Mouse (Mus musculus): ENCODE measurements around the gene Golga5. TPM values are rescaled to one million over a fixed set of nuclear protein-coding genes. Genes with fewer than 3 reads are reported as not detected.

Golga5 gene
- polyA plus RNA-seq, 1 experiment from 2014 or later, result 36.8 TPM

DNA sequence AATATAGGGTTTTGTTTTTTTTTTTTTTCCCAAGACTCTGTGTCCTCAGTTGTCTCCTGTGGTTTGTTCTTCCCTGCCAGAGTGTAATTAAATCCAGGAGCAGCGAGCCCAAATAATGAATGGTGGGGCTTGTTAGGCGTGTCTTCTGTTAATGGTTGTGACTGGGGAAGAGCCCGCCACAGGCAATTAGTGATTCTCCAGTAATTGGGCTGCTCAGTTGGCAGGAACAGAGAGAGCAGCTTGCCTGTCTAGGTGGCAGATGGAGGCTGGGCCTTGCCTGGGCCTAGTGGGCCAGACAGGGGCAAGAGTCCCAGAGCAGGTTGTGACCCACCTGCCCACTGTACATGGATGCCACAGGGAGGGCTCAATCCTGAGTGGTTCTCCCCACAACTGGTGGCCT, 42.4 kb downstream of the Golga5 start:
- Histone ChIP-seq H3K27ac (replicated peaks; ENCODE audit: low read depth, low read length) (no peak overlapping the region), H3K4me1 (ENCODE audit: control insufficient read depth, insufficient read depth, low read length) (peaks cover 6% of the 10 kb centered on the region; the same call in 1 of the 2 replicates), H3K36me3 (ENCODE audit: control insufficient read depth, insufficient read depth, low read length) (no peaks in the 10 kb centered on the region), H3K9me3 (ENCODE audit: control insufficient read depth, low read length) (no peaks in the 10 kb centered on the region), H3K4me3 (ENCODE audit: low read depth, low read length) (no peak overlapping the region), H3K27me3 (replicated peaks; ENCODE audit: control insufficient read depth, insufficient read depth, low read length) (no peaks in the 10 kb centered on the region), H3K9ac (ENCODE audit: low read depth, low read length) (no peak overlapping the region), H3K4me2 (ENCODE audit: low read depth, low read length) (no peak overlapping the region)
- ATAC-seq (ENCODE audit: low read depth), result peak; percentile 89
- WGBS, result 8% methylated on average over 3 of the region's 3 CpGs
- peak; percentile 81 for DNase-seq (ENCODE audit: low spot score)

DNA sequence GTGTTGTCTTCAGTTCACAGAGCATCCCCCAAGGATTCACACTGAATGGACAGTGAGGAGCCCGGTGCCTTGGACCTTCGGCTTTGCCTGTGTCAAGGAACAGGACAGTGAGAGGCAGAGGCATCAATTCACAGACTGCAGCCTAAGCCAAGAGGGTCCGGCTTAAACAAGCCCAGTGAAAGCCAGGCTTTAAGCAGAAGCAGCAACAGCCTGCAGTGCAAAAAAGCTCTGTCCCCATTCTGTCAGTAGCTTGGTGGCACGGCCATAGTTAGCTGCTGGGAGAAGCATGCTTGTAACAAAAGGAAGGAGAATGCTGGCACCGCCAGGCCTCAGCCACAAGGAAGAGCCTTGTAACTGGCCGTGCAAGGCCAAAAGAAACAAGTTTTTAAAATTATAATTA, 45.2 kb downstream of the Golga5 start:
- DNase-seq (ENCODE audit: low spot score), result no peak
- peaks cover 6% of the 10 kb centered on the region; the same call in 1 of the 2 replicates for H3K4me1 ChIP-seq (ENCODE audit: control insufficient read depth, insufficient read depth, low read length)
- H3K27ac ChIP-seq (replicated peaks; ENCODE audit: low read depth, low read length), result no peak overlapping the region
- no peaks in the 10 kb centered on the region for H3K27me3 ChIP-seq (replicated peaks; ENCODE audit: control insufficient read depth, insufficient read depth, low read length)
- WGBS, result 47% methylated on average over 6 of the region's 6 CpGs
- ATAC-seq (ENCODE audit: low read depth), result no peak
- no peaks in the 10 kb centered on the region for H3K36me3 ChIP-seq (ENCODE audit: control insufficient read depth, insufficient read depth, low read length)
- no peak overlapping the region for H3K4me2 ChIP-seq (ENCODE audit: low read depth, low read length)
- no peak overlapping the region for H3K4me3 ChIP-seq (ENCODE audit: low read depth, low read length)
- H3K9ac ChIP-seq (ENCODE audit: low read depth, low read length), result no peak overlapping the region
- H3K9me3 ChIP-seq (ENCODE audit: control insufficient read depth, low read length), result no peaks in the 10 kb centered on the region

DNA sequence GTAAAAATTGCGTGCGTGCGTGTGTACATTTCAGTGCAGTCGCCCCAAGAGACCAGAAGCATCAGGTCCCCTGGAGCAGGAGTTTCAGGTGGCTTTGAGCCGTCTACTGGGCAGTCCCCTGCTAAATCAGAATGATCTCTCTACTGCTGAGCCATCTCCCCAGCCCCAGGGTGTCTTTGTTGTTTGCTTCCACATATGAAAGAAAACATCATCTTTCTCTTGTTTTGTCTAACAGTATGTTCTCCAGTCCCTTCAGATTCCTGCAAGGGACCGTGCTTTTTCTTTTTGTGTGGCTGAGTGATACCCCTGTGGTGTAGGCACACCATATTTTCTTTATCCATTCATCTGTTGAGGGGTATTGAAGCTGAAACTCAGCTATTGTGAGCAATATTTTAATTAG, 45.8 kb downstream of the Golga5 start:
- no peak overlapping the region for H3K9ac ChIP-seq (ENCODE audit: low read depth, low read length)
- no peak for DNase-seq (ENCODE audit: low spot score)
- H3K36me3 ChIP-seq (ENCODE audit: control insufficient read depth, insufficient read depth, low read length), result no peaks in the 10 kb centered on the region
- no peak overlapping the region for H3K4me2 ChIP-seq (ENCODE audit: low read depth, low read length)
- no peaks in the 10 kb centered on the region for H3K9me3 ChIP-seq (ENCODE audit: control insufficient read depth, low read length)
- H3K4me3 ChIP-seq (ENCODE audit: low read depth, low read length), result no peak overlapping the region
- no peak for ATAC-seq (ENCODE audit: low read depth)
- no peaks in the 10 kb centered on the region for H3K27me3 ChIP-seq (replicated peaks; ENCODE audit: control insufficient read depth, insufficient read depth, low read length)
- 76% methylated on average over 6 of the region's 6 CpGs for WGBS
- no peak overlapping the region for H3K27ac ChIP-seq (replicated peaks; ENCODE audit: low read depth, low read length)
- H3K4me1 ChIP-seq (ENCODE audit: control insufficient read depth, insufficient read depth, low read length), result peaks cover 6% of the 10 kb centered on the region; the same call in 1 of the 2 replicates

DNA sequence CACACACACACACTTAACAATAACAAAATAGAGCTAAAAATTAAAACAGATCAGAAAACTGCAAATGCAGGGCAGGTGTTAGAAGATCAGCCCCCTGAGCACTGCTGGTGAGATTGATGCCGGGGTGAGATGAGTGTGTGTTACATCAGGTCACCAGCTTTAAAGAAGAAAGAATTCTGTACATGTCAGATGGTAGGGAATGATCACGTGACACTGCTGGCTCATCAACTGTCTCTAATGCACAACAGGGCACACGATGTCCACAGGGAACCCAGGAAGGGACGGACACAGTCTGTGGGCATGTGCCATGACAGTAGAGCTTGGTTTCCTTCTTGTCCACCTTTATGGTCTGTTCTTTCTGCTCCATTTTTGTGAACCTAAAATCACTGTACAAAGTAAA, 47.2 kb downstream of the Golga5 start:
- no peak overlapping the region for H3K4me3 ChIP-seq (ENCODE audit: low read depth, low read length)
- WGBS, result 82% methylated on average over 4 of the region's 4 CpGs
- no peak overlapping the region for H3K4me2 ChIP-seq (ENCODE audit: low read depth, low read length)
- no peak overlapping the region for H3K27ac ChIP-seq (replicated peaks; ENCODE audit: low read depth, low read length)
- no peaks in the 10 kb centered on the region for H3K27me3 ChIP-seq (replicated peaks; ENCODE audit: control insufficient read depth, insufficient read depth, low read length)
- H3K4me1 ChIP-seq (ENCODE audit: control insufficient read depth, insufficient read depth, low read length), result no peaks in the 10 kb centered on the region
- ATAC-seq (ENCODE audit: low read depth) (no peak), DNase-seq (ENCODE audit: low spot score) (no peak)
- no peak overlapping the region for H3K9ac ChIP-seq (ENCODE audit: low read depth, low read length)
- no peaks in the 10 kb centered on the region for H3K9me3 ChIP-seq (ENCODE audit: control insufficient read depth, low read length)
- no peaks in the 10 kb centered on the region for H3K36me3 ChIP-seq (ENCODE audit: control insufficient read depth, insufficient read depth, low read length)

DNA sequence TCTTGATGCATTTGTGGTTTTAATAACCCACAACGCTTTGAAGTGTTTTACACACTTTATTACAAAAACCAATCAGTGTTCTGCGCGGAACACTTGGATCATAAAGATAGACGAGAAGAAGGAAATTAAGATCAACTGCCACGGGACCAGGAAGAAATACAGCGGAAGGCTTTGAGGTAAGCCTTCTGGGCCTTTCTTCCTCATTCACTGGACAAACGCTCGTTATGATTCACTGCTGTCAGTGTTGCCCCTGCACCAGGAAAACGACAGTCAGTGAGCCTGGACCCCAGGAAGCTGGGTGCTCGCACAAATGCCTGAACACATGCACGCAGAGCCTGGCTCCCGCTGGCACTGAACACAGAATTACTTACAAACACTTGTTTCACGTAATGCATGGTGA, 48.7 kb downstream of the Golga5 start:
- no peaks in the 10 kb centered on the region for H3K27me3 ChIP-seq (replicated peaks; ENCODE audit: control insufficient read depth, insufficient read depth, low read length)
- H3K4me3 ChIP-seq (ENCODE audit: low read depth, low read length), result no peak overlapping the region
- H3K4me1 ChIP-seq (ENCODE audit: control insufficient read depth, insufficient read depth, low read length), result no peaks in the 10 kb centered on the region
- H3K27ac ChIP-seq (replicated peaks; ENCODE audit: low read depth, low read length), result no peak overlapping the region
- H3K9ac ChIP-seq (ENCODE audit: low read depth, low read length), result no peak overlapping the region
- DNase-seq (ENCODE audit: low spot score) (no peak), ATAC-seq (ENCODE audit: low read depth) (no peak)
- no peaks in the 10 kb centered on the region for H3K36me3 ChIP-seq (ENCODE audit: control insufficient read depth, insufficient read depth, low read length)
- H3K4me2 ChIP-seq (ENCODE audit: low read depth, low read length), result no peak overlapping the region
- no peaks in the 10 kb centered on the region for H3K9me3 ChIP-seq (ENCODE audit: control insufficient read depth, low read length)
- WGBS, result 81% methylated on average over 13 of the region's 13 CpGs

DNA sequence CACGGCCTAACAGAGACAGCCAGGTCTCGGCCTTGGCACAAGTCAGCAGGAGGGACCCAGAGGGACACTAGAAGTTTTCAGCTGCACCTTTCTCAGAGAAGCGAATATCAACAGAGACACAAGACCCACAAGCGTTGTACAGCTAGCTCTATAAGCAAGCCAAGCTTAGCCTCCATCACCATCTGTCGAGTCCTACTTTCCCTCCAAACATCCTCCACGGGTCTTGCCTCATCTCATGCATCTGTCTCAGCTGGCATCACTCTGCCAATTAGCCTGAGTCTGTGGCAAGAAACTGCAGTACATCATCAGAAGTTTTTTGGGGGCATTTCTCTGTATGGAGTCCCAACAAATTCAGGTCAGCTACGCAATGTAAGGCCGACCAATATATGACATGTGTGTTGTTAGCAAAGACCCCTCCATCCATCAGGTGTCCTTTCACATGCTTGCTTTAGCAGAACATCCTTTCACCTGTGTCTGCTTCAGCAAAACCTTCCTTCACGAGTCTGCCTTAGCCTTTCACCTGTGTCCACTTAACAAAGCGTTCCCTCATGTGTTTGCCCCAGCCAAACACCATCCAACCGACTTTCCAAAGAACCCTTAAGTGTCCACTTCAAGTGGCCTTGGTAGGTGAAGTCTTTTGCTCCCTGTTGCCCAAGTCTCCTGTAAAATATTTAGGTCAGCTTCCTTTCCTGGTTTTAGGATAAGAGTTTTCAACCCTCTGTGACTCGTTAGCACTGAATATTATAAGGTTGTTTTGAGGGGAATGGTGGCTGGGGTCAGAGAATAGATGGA, 51.2 kb downstream of the Golga5 start:
- H3K27me3 ChIP-seq (replicated peaks; ENCODE audit: control insufficient read depth, insufficient read depth, low read length), result no peaks in the 10 kb centered on the region
- 83% methylated on average over 12 of the region's 12 CpGs for WGBS
- no peak for ATAC-seq (ENCODE audit: low read depth)
- H3K27ac ChIP-seq (replicated peaks; ENCODE audit: low read depth, low read length), result no peak overlapping the region
- no peaks in the 10 kb centered on the region for H3K4me1 ChIP-seq (ENCODE audit: control insufficient read depth, insufficient read depth, low read length)
- no peak overlapping the region for H3K4me2 ChIP-seq (ENCODE audit: low read depth, low read length)
- no peaks in the 10 kb centered on the region for H3K36me3 ChIP-seq (ENCODE audit: control insufficient read depth, insufficient read depth, low read length)
- DNase-seq (ENCODE audit: low spot score), result no peak
- H3K4me3 ChIP-seq (ENCODE audit: low read depth, low read length), result no peak overlapping the region
- no peak overlapping the region for H3K9ac ChIP-seq (ENCODE audit: low read depth, low read length)
- no peaks in the 10 kb centered on the region for H3K9me3 ChIP-seq (ENCODE audit: control insufficient read depth, low read length)

DNA sequence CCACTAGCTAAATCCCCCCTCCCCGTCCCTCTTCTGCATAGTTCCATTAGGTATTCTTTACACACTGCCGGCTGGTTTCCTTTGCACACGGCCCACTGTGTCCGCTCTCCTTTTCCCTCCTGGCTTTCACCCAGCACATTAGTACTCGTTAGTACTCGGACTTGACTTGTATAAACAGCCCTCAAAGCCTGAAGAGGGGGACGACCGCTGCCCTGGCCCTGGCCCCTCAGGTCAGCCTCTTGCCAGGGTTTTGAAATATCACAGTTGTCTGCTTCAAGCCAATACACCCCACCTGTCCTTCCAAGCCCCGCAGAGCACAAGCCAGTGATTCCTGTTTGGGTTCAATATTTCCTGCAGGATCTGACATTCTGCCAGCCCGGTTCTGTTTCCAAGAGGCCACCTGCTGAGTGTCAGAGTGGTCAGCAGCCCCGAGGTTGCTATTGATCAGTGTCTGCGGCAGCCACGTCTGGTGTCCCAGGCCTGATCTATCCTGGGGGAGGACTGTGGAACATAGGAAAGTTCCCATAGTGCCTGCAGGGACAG, 52.9 kb downstream of the Golga5 start:
- ATAC-seq (ENCODE audit: low read depth), result peak; percentile 70; the same call in 1 of the 2 replicates
- Histone ChIP-seq H3K27me3 (replicated peaks; ENCODE audit: control insufficient read depth, insufficient read depth, low read length) (no peaks in the 10 kb centered on the region), H3K4me2 (ENCODE audit: low read depth, low read length) (no peak overlapping the region)

DNA sequence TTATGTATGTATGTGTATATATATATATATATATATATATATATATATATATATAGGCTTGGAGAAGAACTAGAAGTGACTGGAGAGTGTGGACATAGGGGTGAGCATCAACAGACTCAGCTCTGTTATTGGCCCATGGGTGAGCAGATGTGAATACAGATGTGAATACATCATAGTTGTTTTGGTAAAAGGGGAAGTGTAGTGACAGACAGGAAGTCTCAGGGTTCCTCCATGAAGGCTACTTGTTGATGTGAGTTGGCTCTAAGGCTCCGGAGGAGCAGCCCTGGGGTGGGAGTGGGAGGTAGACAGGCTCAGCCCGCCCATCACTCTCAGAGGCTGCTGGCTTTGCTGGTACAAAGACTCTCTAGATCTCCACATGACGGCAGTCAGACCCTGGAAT, 55.3 kb downstream of the Golga5 start:
- Histone ChIP-seq H3K27ac (replicated peaks; ENCODE audit: low read depth, low read length) (no peak overlapping the region), H3K4me3 (ENCODE audit: low read depth, low read length) (no peak overlapping the region), H3K36me3 (ENCODE audit: control insufficient read depth, insufficient read depth, low read length) (no peaks in the 10 kb centered on the region), H3K4me1 (ENCODE audit: control insufficient read depth, insufficient read depth, low read length) (no peaks in the 10 kb centered on the region), H3K27me3 (replicated peaks; ENCODE audit: control insufficient read depth, insufficient read depth, low read length) (no peaks in the 10 kb centered on the region), H3K9ac (ENCODE audit: low read depth, low read length) (no peak overlapping the region), H3K4me2 (ENCODE audit: low read depth, low read length) (no peak overlapping the region), H3K9me3 (ENCODE audit: control insufficient read depth, low read length) (no peaks in the 10 kb centered on the region)
- ATAC-seq (ENCODE audit: low read depth), result no peak
- DNase-seq (ENCODE audit: low spot score), result no peak
- WGBS, result 55% methylated on average over 3 of the region's 3 CpGs

More for the DNA sequence above, 52.9 kb downstream of the Golga5 start:
- WGBS, result 34% methylated on average over 13 of the region's 13 CpGs
- Histone ChIP-seq H3K4me3 (ENCODE audit: low read depth, low read length) (no peak overlapping the region), H3K36me3 (ENCODE audit: control insufficient read depth, insufficient read depth, low read length) (no peaks in the 10 kb centered on the region), H3K27ac (replicated peaks; ENCODE audit: low read depth, low read length) (no peak overlapping the region), H3K9me3 (ENCODE audit: control insufficient read depth, low read length) (no peaks in the 10 kb centered on the region), H3K9ac (ENCODE audit: low read depth, low read length) (no peak overlapping the region), H3K4me1 (ENCODE audit: control insufficient read depth, insufficient read depth, low read length) (no peaks in the 10 kb centered on the region)
- DNase-seq (ENCODE audit: low spot score), result peak; percentile 58

DNA sequence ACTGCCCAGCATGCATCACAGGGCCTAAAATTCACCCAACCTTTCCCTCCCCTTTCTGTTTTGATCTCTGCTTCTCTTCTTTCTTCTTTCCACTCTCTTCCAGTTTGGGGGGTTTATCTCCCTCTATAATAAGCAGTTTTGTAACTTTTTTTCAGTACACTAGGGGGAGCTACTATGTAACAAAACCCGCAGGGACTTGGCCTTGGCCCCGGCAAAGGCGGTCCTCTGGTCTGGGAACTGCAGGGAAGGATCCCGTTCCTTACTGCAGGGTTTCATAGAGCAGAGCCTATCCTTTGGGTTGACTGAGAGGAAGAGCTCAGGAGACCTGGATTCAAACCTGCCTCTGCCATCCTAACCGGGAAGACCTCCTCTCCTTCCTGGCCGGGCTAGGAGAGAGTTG, 55.8 kb downstream of the Golga5 start:
- ATAC-seq (ENCODE audit: low read depth), result no peak; the same call in 1 of the 2 replicates
- DNase-seq (ENCODE audit: low spot score), result peak; percentile 58
- Histone ChIP-seq H3K4me1 (ENCODE audit: control insufficient read depth, insufficient read depth, low read length) (no peaks in the 10 kb centered on the region), H3K27ac (replicated peaks; ENCODE audit: low read depth, low read length) (no peak overlapping the region), H3K9ac (ENCODE audit: low read depth, low read length) (no peak overlapping the region), H3K4me2 (ENCODE audit: low read depth, low read length) (no peak overlapping the region), H3K9me3 (ENCODE audit: control insufficient read depth, low read length) (no peaks in the 10 kb centered on the region), H3K36me3 (ENCODE audit: control insufficient read depth, insufficient read depth, low read length) (no peaks in the 10 kb centered on the region), H3K4me3 (ENCODE audit: low read depth, low read length) (no peak overlapping the region), H3K27me3 (replicated peaks; ENCODE audit: control insufficient read depth, insufficient read depth, low read length) (no peaks in the 10 kb centered on the region)
- WGBS, result 16% methylated on average over 6 of the region's 6 CpGs

All from embryonic facial prominence, embryonic 14.5 days (tissue).